Mouse (Mus musculus) midbrain, embryonic 12.5 days (tissue): ENCODE data around the gene Nceh1. TPM values are rescaled to one million over a fixed set of nuclear protein-coding genes. Genes with fewer than 3 reads are reported as not detected.

ENCODE experiments used
- ATAC-seq: fragments of 200-750 bp; cut with Nextera tagmentation; 2 replicates; pipeline ENCODE4 v1.8.0; 2017; ENCODE audit warnings: low read depth, moderate TSS enrichment, moderate library complexity; ENCODE audit not compliant: low FRiP score
- H3K27ac ChIP-seq: fragments of 300-500 bp; sonication (generic); replicated peaks from 2 replicates; pipeline ENCODE4 v1.5.1; 2016; ENCODE audit warnings: mild to moderate bottlenecking
- H3K27me3 ChIP-seq: fragments of 300-500 bp; sonication (generic); 2 replicates; pipeline ENCODE4 v1.6.1; 2016; ENCODE audit warnings: mild to moderate bottlenecking
- H3K36me3 ChIP-seq: fragments of 300-500 bp; sonication (generic); 2 replicates; pipeline ENCODE4 v1.6.1; 2016
- H3K4me1 ChIP-seq: fragments of 300-500 bp; sonication (generic); 2 replicates; pipeline ENCODE4 v1.6.1; 2016
- H3K4me2 ChIP-seq: fragments of 300-500 bp; sonication (generic); replicated peaks from 2 replicates; pipeline ENCODE4 v1.6.1; 2016; ENCODE audit warnings: mild to moderate bottlenecking, moderate library complexity
- H3K4me3 ChIP-seq: fragments of 300-500 bp; sonication (generic); 2 replicates; pipeline ENCODE4 v1.5.1; 2016; ENCODE audit warnings: mild to moderate bottlenecking
- H3K9ac ChIP-seq: fragments of 300-500 bp; sonication (generic); replicated peaks from 2 replicates; pipeline ENCODE4 v1.6.1; 2016; ENCODE audit warnings: mild to moderate bottlenecking, moderate library complexity
- H3K9me3 ChIP-seq: fragments of 300-500 bp; sonication (generic); 2 replicates; pipeline ENCODE4 v1.6.1; 2016; ENCODE audit warnings: mild to moderate bottlenecking
- WGBS: fragments of 180-500 bp; shearing (Covaris S2); methylation state at CpG from one replicate; pipeline ENCODE4 v1.1.7; 2016; 5-methylcytosine and 5-hydroxymethylcytosine counted together
- polyA plus RNA-seq: library from polyadenylated mRNA; unstranded; fragments of >200 nt; fragmentation: Nextera tagmentation; extraction: Ambion mirVana; gene quantifications from 2 replicates; pipeline ENCODE4 v1.2.1, GENCODE M21; 2016

Nceh1 gene
- polyA plus RNA-seq, 1 experiment from 2014 or later, result 5.0 TPM

GRCm38 (mm10) chr3:27195153-27195552 lies 12.4 kb downstream of the Nceh1 start:
- WGBS, result 91% methylated on average over 4 of the region's 4 CpGs
- Histone ChIP-seq H3K4me3 (no peak overlapping the region), H3K4me1 (no peaks in the 10 kb centered on the region), H3K9me3 (no peaks in the 10 kb centered on the region), H3K27ac (no peak overlapping the region), H3K4me2 (no peak overlapping the region), H3K36me3 (no peaks in the 10 kb centered on the region), H3K9ac (no peak overlapping the region), H3K27me3 (no peaks in the 10 kb centered on the region)
- ATAC-seq, result 0 out of 2 replicates have a peak, but pooled peaks have one; percentile 19

- Histone ChIP-seq H3K9ac (no peak overlapping the region), H3K36me3 (no peaks in the 10 kb centered on the region), H3K4me1 (no peaks in the 10 kb centered on the region), H3K4me2 (no peak overlapping the region), H3K27me3 (no peaks in the 10 kb centered on the region), H3K4me3 (no peak overlapping the region), H3K9me3 (no peaks in the 10 kb centered on the region), H3K27ac (no peak overlapping the region)
- no peak for ATAC-seq
- 90% methylated on average over 8 of the region's 8 CpGs for WGBS
Measured at GRCm38 (mm10) chr3:27195573-27196227, 12.9 kb downstream of the Nceh1 start.

- Histone ChIP-seq H3K4me2 (no peak overlapping the region), H3K9ac (no peak overlapping the region), H3K36me3 (no peaks in the 10 kb centered on the region), H3K27ac (no peak overlapping the region), H3K4me1 (no peaks in the 10 kb centered on the region), H3K4me3 (no peak overlapping the region), H3K9me3 (no peaks in the 10 kb centered on the region), H3K27me3 (no peaks in the 10 kb centered on the region)
- no peak for ATAC-seq
- 76% methylated on average over 1 of the region's 1 CpGs for WGBS
Measured at GRCm38 (mm10) chr3:27196529-27196928, 13.8 kb downstream of the Nceh1 start.

- ATAC-seq, result no peak
Measured at GRCm38 (mm10) chr3:27197816-27198215, 15.1 kb downstream of the Nceh1 start.

GRCm38 (mm10) chr3:27199120-27199519 lies 16.4 kb downstream of the Nceh1 start:
- no peak overlapping the region for H3K27ac ChIP-seq
- ATAC-seq, result no peak
- WGBS, result 94% methylated on average over 7 of the region's 7 CpGs
- no peaks in the 10 kb centered on the region for H3K9me3 ChIP-seq
- no peaks in the 10 kb centered on the region for H3K27me3 ChIP-seq
- H3K4me2 ChIP-seq, result no peak overlapping the region
- no peaks in the 10 kb centered on the region for H3K36me3 ChIP-seq
- no peak overlapping the region for H3K9ac ChIP-seq
- no peak overlapping the region for H3K4me3 ChIP-seq
- H3K4me1 ChIP-seq, result no peaks in the 10 kb centered on the region

More at GRCm38 (mm10) chr3:27197816-27198215, 15.1 kb downstream of the Nceh1 start:
- WGBS, result 80% methylated on average over 5 of the region's 5 CpGs
- no peak overlapping the region for H3K4me2 ChIP-seq
- H3K9ac ChIP-seq, result no peak overlapping the region
- H3K36me3 ChIP-seq, result no peaks in the 10 kb centered on the region
- no peak overlapping the region for H3K4me3 ChIP-seq
- H3K4me1 ChIP-seq, result no peaks in the 10 kb centered on the region
- no peaks in the 10 kb centered on the region for H3K9me3 ChIP-seq
- H3K27me3 ChIP-seq, result no peaks in the 10 kb centered on the region
- H3K27ac ChIP-seq, result no peak overlapping the region

GRCm38 (mm10) chr3:27201728-27202411 lies 19.1 kb downstream of the Nceh1 start:
- Histone ChIP-seq H3K27ac (no peak overlapping the region), H3K9me3 (no peaks in the 10 kb centered on the region), H3K4me1 (no peaks in the 10 kb centered on the region), H3K4me2 (no peak overlapping the region), H3K4me3 (no peak overlapping the region), H3K36me3 (no peaks in the 10 kb centered on the region), H3K9ac (no peak overlapping the region), H3K27me3 (no peaks in the 10 kb centered on the region)
- WGBS, result 91% methylated on average over 5 of the region's 5 CpGs
- ATAC-seq, result no peak

GRCm38 (mm10) chr3:27205068-27205467 lies 22.3 kb downstream of the Nceh1 start:
- Histone ChIP-seq H3K9me3 (no peaks in the 10 kb centered on the region), H3K9ac (no peak overlapping the region), H3K4me1 (no peaks in the 10 kb centered on the region), H3K27ac (no peak overlapping the region), H3K4me3 (no peak overlapping the region), H3K36me3 (no peaks in the 10 kb centered on the region), H3K27me3 (no peaks in the 10 kb centered on the region), H3K4me2 (no peak overlapping the region)
- no peak for ATAC-seq
- 54% methylated on average over 5 of the region's 5 CpGs for WGBS

- no peak overlapping the region for H3K4me2 ChIP-seq
- ATAC-seq, result no peak
- no peaks in the 10 kb centered on the region for H3K9me3 ChIP-seq
- no peaks in the 10 kb centered on the region for H3K36me3 ChIP-seq
- H3K4me1 ChIP-seq, result no peaks in the 10 kb centered on the region
- H3K4me3 ChIP-seq, result no peak overlapping the region
- no peaks in the 10 kb centered on the region for H3K27me3 ChIP-seq
- H3K27ac ChIP-seq, result no peak overlapping the region
- WGBS, result 83% methylated on average over 9 of the region's 9 CpGs
- H3K9ac ChIP-seq, result no peak overlapping the region
Measured at GRCm38 (mm10) chr3:27205514-27206220, 22.9 kb downstream of the Nceh1 start.

- no peak overlapping the region for H3K4me3 ChIP-seq
- H3K4me2 ChIP-seq, result no peak overlapping the region
- no peak overlapping the region for H3K27ac ChIP-seq
- ATAC-seq, result no peak
- no peaks in the 10 kb centered on the region for H3K9me3 ChIP-seq
- no peaks in the 10 kb centered on the region for H3K4me1 ChIP-seq
- H3K36me3 ChIP-seq, result no peaks in the 10 kb centered on the region
- 81% methylated on average over 4 of the region's 4 CpGs for WGBS
- no peak overlapping the region for H3K9ac ChIP-seq
- no peaks in the 10 kb centered on the region for H3K27me3 ChIP-seq
Measured at GRCm38 (mm10) chr3:27206221-27206560, 23.4 kb downstream of the Nceh1 start.

- no peak overlapping the region for H3K4me2 ChIP-seq
- ATAC-seq, result no peak
- H3K27me3 ChIP-seq, result no peaks in the 10 kb centered on the region
- no peaks in the 10 kb centered on the region for H3K9me3 ChIP-seq
- no peaks in the 10 kb centered on the region for H3K4me1 ChIP-seq
- H3K9ac ChIP-seq, result no peak overlapping the region
- no peak overlapping the region for H3K27ac ChIP-seq
- H3K36me3 ChIP-seq, result no peaks in the 10 kb centered on the region
- WGBS, result 88% methylated on average over 8 of the region's 8 CpGs
- H3K4me3 ChIP-seq, result no peak overlapping the region
Measured at GRCm38 (mm10) chr3:27206577-27206976, 23.8 kb downstream of the Nceh1 start.

- WGBS, result 88% methylated on average over 9 of the region's 9 CpGs
- H3K4me2 ChIP-seq, result no peak overlapping the region
- ATAC-seq, result no peak
- no peak overlapping the region for H3K9ac ChIP-seq
- H3K9me3 ChIP-seq, result no peaks in the 10 kb centered on the region
- H3K4me1 ChIP-seq, result no peaks in the 10 kb centered on the region
- no peaks in the 10 kb centered on the region for H3K27me3 ChIP-seq
- no peak overlapping the region for H3K27ac ChIP-seq
- no peak overlapping the region for H3K4me3 ChIP-seq
- no peaks in the 10 kb centered on the region for H3K36me3 ChIP-seq
Measured at GRCm38 (mm10) chr3:27209707-27210106, 26.9 kb downstream of the Nceh1 start.

- no peak overlapping the region for H3K27ac ChIP-seq
- H3K4me1 ChIP-seq, result no peaks in the 10 kb centered on the region
- WGBS, result 46% methylated on average over 7 of the region's 7 CpGs
- no peaks in the 10 kb centered on the region for H3K9me3 ChIP-seq
- no peaks in the 10 kb centered on the region for H3K27me3 ChIP-seq
- no peaks in the 10 kb centered on the region for H3K36me3 ChIP-seq
- no peak overlapping the region for H3K4me3 ChIP-seq
- no peak overlapping the region for H3K9ac ChIP-seq
- no peak for ATAC-seq
- H3K4me2 ChIP-seq, result no peak overlapping the region
Measured at GRCm38 (mm10) chr3:27210271-27210670, 27.5 kb downstream of the Nceh1 start.
